Mouse (Mus musculus) limb, embryonic 10.5 days (tissue): ENCODE data around the gene Wee2. TPM values are rescaled to one million over a fixed set of nuclear protein-coding genes. Genes with fewer than 3 reads are reported as not detected.

Experiments
- polyA plus RNA-seq: library from polyadenylated mRNA; unstranded; fragments of >200 nt; fragmentation: Nextera tagmentation; extraction: Ambion mirVana; gene quantifications from 2 replicates; pipeline ENCODE4 v1.2.1, GENCODE M21; 2016

The Wee2 gene
- polyA plus RNA-seq, 1 experiment from 2014 or later: 0.26 TPM

Other genes starting within 250 kb of the Wee2 start
- 47.5 and 47.9 TPM in 2 replicates for gene Agk, start 113.9 kb upstream of the Wee2 start, polyA plus RNA-seq
- 12.6 and 13.8 TPM in 2 replicates for gene E330009J07Rik, start 3.0 kb upstream of the Wee2 start, polyA plus RNA-seq
- 212 and 220 TPM in 2 replicates for gene Ssbp1, start 32.3 kb downstream of the Wee2 start, polyA plus RNA-seq
- gene Tas2r137, start 52.1 kb downstream of the Wee2 start, polyA plus RNA-seq: not detected in 2 replicates
- gene Tas2r108, start 54.4 kb downstream of the Wee2 start, polyA plus RNA-seq: not detected in 2 replicates
- gene Prss37, start 80.4 kb downstream of the Wee2 start, polyA plus RNA-seq: not detected in 2 replicates
- 0.04 and 0.19 TPM in 2 replicates for gene Olfr461, start 116.0 kb downstream of the Wee2 start, polyA plus RNA-seq
- gene Olfr460, start 130.4 kb downstream of the Wee2 start, polyA plus RNA-seq: not detected in 2 replicates
- gene Clec5a, start 146.7 kb downstream of the Wee2 start, polyA plus RNA-seq: 0.38 and 0.54 TPM in 2 replicates
- gene Tas2r138, start 174.2 kb downstream of the Wee2 start, polyA plus RNA-seq: not detected in 2 replicates
- gene Mgam, start 189.7 kb downstream of the Wee2 start, polyA plus RNA-seq: 0.08 and 0.15 TPM in 2 replicates